Mouse (Mus musculus): ENCODE results near the gene Thpo. TPM values are rescaled to one million over a fixed set of nuclear protein-coding genes. Genes with fewer than 3 reads are reported as not detected.

The Thpo gene
- total and polyA plus RNA-seq, 3 experiments = 0.18 to 0.84 TPM; not detected in 1

DNA sequence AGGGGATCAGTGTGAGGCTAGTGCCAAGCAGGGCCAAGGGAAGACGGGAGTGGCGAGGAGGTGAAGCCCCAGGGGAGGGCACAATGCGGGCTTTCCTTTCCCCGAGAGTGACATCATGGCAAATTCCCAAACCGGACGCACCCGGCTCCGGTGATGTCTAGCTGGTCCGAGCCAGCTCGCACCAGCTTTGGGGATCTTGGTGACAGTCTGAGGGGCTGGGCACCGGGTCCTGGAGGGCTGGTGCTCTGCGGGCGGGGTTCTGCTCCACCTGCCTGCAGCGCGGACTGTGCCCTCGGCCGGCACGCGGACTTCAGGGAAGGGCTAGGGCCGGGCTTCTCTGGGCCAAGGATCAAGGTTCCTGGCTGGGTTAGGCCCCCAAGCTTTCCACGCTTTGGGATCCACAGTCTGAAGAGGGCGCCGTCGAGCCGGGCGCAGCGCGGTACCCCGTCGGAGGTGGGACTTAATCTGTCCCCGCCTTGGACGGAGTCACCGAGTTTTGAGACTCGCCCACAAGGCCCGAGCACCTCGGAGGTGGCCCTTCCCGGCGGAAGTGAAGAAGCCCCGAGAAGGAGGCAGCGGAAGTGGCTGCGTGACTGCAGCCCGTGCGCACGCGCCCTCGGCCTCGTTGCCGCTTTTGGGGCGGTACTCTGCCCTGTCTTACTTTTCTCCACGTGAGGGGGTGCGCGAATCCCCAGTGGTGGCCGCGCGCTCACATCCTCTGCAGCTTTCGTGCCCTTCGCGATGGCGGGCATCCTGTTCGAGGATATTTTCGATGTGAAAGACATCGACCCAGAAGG lies 16.9 kb downstream of the Thpo start, which contains the start of the genes Polr2h and Clcn2:
Gene Polr2h (plus strand): TSS at position 485 of the 797 bp plus-strand sequence.
Gene Clcn2 (minus strand): TSS at position 566 of the 797 bp plus-strand sequence.
- Histone ChIP-seq H3K4me1 (ENCODE audit: control insufficient read depth, insufficient read depth, low read length) (peaks cover 4% of the 10 kb centered on the region), H3K79me2 (replicated peaks; ENCODE audit: control insufficient read depth, insufficient read depth, low read length) (no peaks in the 10 kb centered on the region), H3K27ac (peak within 1 kb of the TSS; percentile 90), H3K36me3 (ENCODE audit: control insufficient read depth, insufficient read depth, low read length) (no peaks in the 10 kb centered on the region), H3K27me3 (ENCODE audit: control insufficient read depth, insufficient read depth, low read length) (no peaks in the 10 kb centered on the region), H3K9ac (ENCODE audit: low read depth, low read length) (peak within 1 kb of the TSS; percentile 76), H3K4me3 (peak within 1 kb of the TSS; percentile 80)
- no peak; the same call in 1 of the 2 replicates for TF ChIP-seq EP300 (IDR thresholded peaks at IDR 0.05; ENCODE audit: insufficient read depth, low read depth, low read length)
- peak; percentile 63 for TF ChIP-seq POLR2A (IDR thresholded peaks at IDR 0.05; ENCODE audit: insufficient read depth, low read depth, low read length)
- TF ChIP-seq CTCF (IDR thresholded peaks at IDR 0.05) = peak; percentile 87
- intact Hi-C loops (cut with DNase I) = loop anchor here (2.0 to 5.0 kb wide), 3 partner anchors 45 to 220 kb away; partner anchors contain the start of genes Abcf3 and Eif2b5
- DNase-seq = peak; percentile 98
- WGBS = under 1% methylated on average over 62 of the region's 62 CpGs

DNA sequence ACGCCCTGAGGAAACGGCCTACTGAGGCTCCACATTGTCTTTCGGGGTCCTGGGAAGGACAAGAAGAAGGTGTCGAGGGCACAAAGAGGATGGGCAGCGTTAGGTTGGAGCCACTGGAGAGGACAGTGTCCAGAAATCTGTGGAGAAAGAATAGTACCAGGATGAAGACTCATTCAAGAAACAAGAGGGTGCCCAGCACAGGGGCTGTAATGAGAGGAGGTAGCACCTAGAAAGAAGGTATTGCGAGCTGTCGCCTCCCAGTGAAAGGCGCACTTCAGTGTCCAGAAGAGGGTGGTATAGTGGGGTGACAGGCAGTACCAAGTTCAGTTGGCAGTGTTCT lies 17.5 kb downstream of the Thpo start:
- peak; percentile 39; the same call in 1 of the 2 replicates for TF ChIP-seq POLR2A (IDR thresholded peaks at IDR 0.05; ENCODE audit: insufficient read depth, low read depth, low read length)
- no peak for TF ChIP-seq CTCF (IDR thresholded peaks at IDR 0.05)
- H3K27ac ChIP-seq = peak overlapping the region; percentile 90
- peak overlapping the region; percentile 69 for H3K9ac ChIP-seq (ENCODE audit: low read depth, low read length)
- H3K27me3 ChIP-seq (ENCODE audit: control insufficient read depth, insufficient read depth, low read length) = no peaks in the 10 kb centered on the region
- no peaks in the 10 kb centered on the region for H3K79me2 ChIP-seq (replicated peaks; ENCODE audit: control insufficient read depth, insufficient read depth, low read length)
- WGBS = 2% methylated on average over 8 of the region's 8 CpGs
- no peaks in the 10 kb centered on the region for H3K36me3 ChIP-seq (ENCODE audit: control insufficient read depth, insufficient read depth, low read length)
- H3K4me1 ChIP-seq (ENCODE audit: control insufficient read depth, insufficient read depth, low read length) = peaks cover 4% of the 10 kb centered on the region
- H3K4me3 ChIP-seq = peak overlapping the region; percentile 80
- no peak for DNase-seq
- intact Hi-C loops (cut with DNase I) = loop anchor here (2.0 to 5.0 kb wide), 3 partner anchors 44 to 220 kb away; partner anchors contain the start of genes Abcf3 and Eif2b5

DNA sequence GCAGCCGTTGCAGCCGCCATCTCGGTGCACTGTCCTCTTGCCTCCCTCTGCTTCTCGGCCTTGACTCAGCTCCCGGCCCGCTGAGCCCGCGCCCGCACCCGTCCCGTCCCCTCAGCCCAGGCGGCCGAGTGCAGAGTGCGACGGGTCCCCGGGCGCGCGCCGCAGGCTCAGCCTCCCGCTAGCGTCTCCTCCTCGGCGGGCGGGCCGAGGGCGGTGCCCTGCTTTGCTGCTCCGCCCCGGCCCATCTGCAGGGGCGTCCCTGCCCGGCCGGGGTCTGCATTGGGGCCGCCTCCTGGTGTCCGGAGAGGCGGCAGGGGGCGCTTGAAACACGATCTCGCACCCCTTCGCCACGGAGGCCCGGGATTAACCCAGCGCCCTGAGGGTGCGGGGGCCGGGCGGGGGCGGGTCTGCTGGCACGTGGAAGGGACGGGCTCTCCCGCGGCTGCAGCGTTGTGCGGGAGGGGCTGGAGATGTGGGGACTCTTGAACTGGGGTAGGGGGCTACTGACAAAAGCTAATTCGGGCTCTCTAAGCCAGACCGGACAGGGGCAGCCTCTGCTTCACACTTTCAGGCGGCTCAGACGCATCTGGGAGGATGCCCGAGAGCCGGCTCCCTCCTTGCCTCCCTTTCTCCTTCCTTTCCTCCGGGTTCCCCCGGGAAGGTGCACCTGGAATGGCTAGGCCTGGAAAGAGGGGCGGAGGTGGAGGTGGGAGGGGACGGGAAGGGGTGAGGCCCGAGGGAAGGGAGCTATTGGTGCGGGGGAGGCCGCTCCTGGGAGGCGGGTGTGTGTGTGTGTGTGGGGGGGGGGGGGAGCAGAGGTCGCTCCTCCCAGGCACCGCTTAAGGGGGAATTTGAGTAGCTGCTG lies 18.1 kb downstream of the Thpo start:
- Histone ChIP-seq H3K27ac (peak overlapping the region; percentile 90), H3K4me1 (ENCODE audit: control insufficient read depth, insufficient read depth, low read length) (peaks cover 4% of the 10 kb centered on the region), H3K79me2 (replicated peaks; ENCODE audit: control insufficient read depth, insufficient read depth, low read length) (no peaks in the 10 kb centered on the region), H3K4me3 (peak overlapping the region; percentile 80), H3K9ac (ENCODE audit: low read depth, low read length) (peak overlapping the region; percentile 72), H3K36me3 (ENCODE audit: control insufficient read depth, insufficient read depth, low read length) (no peaks in the 10 kb centered on the region), H3K27me3 (ENCODE audit: control insufficient read depth, insufficient read depth, low read length) (no peaks in the 10 kb centered on the region)
- DNase-seq = peak; percentile 88 to 89
- intact Hi-C loops (cut with DNase I) = loop anchor here (2.0 to 5.0 kb wide), 3 partner anchors 43 to 219 kb away; partner anchors contain the start of genes Abcf3 and Eif2b5
- under 1% methylated on average over 68 of the region's 68 CpGs for WGBS
- TF ChIP-seq POLR2A (IDR thresholded peaks at IDR 0.05; ENCODE audit: insufficient read depth, low read depth, low read length) (no peak), EP300 (IDR thresholded peaks at IDR 0.05; ENCODE audit: insufficient read depth, low read depth, low read length) (no peak), CTCF (IDR thresholded peaks at IDR 0.05) (peak; percentile 42)

DNA sequence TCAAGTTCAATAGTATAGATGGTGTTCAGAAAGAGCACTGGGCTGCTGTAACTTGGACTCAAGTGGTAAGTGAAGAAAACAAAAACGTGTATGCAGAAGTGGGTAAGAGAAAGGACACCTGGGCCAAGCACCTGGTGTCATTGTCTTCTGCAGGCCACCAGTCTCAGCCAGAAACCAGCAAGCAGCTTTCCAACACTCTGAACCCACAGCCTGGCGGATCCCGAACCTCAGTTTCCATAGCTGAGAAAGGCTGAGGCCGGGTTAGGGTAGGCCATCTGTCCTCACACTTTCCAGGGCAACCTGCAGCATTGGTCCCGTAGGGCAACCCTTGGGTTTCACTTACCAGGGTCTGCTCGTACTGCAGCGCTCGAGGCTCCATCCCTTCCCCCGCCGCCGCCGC lies 18.7 kb downstream of the Thpo start:
- Histone ChIP-seq H3K36me3 (ENCODE audit: control insufficient read depth, insufficient read depth, low read length) (no peaks in the 10 kb centered on the region), H3K4me1 (ENCODE audit: control insufficient read depth, insufficient read depth, low read length) (peaks cover 4% of the 10 kb centered on the region), H3K27ac (peak overlapping the region; percentile 31; the same call in 1 of the 2 replicates), H3K79me2 (replicated peaks; ENCODE audit: control insufficient read depth, insufficient read depth, low read length) (no peaks in the 10 kb centered on the region), H3K4me3 (peak overlapping the region; percentile 80), H3K9ac (ENCODE audit: low read depth, low read length) (peak overlapping the region; percentile 72), H3K27me3 (ENCODE audit: control insufficient read depth, insufficient read depth, low read length) (no peaks in the 10 kb centered on the region)
- TF ChIP-seq CTCF (IDR thresholded peaks at IDR 0.05) (no peak), EP300 (IDR thresholded peaks at IDR 0.05; ENCODE audit: insufficient read depth, low read depth, low read length) (no peak), POLR2A (IDR thresholded peaks at IDR 0.05; ENCODE audit: insufficient read depth, low read depth, low read length) (no peak)
- WGBS = 7% methylated on average over 12 of the region's 12 CpGs
- DNase-seq = no peak
- intact Hi-C loops (cut with DNase I) = loop anchor here (5.0 kb wide), 2 partner anchors 168 to 218 kb away; partner anchors contain the start of genes Abcf3 and Eif2b5

DNA sequence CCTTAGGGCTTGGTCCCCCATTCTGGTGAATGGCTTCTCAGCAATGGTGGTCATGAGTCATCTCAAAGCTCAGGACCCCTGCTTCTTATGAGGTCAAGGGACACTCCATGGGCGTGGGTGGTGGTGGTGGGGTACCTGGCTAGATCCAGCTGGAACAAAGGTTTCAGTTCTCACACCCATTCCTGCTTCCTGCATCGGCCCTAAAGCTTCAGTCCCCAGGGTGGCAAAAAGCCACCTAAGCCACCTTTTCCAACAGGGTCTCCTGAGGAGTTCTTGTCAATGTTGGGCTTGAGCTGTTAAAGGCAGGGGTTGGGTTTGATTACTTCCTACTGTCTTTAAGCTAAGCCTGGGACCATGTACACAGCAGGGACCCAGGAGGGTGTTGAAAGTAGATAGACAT lies 19.1 kb downstream of the Thpo start:
- H3K4me3 ChIP-seq = no peak overlapping the region
- peaks cover 4% of the 10 kb centered on the region for H3K4me1 ChIP-seq (ENCODE audit: control insufficient read depth, insufficient read depth, low read length)
- H3K9ac ChIP-seq (ENCODE audit: low read depth, low read length) = no peak overlapping the region
- H3K27me3 ChIP-seq (ENCODE audit: control insufficient read depth, insufficient read depth, low read length) = no peaks in the 10 kb centered on the region
- peak in 1 of 2 experiments; percentile 3 for DNase-seq
- no peak overlapping the region for H3K27ac ChIP-seq
- no peaks in the 10 kb centered on the region for H3K36me3 ChIP-seq (ENCODE audit: control insufficient read depth, insufficient read depth, low read length)
- TF ChIP-seq POLR2A (IDR thresholded peaks at IDR 0.05; ENCODE audit: insufficient read depth, low read depth, low read length) (no peak), EP300 (IDR thresholded peaks at IDR 0.05; ENCODE audit: insufficient read depth, low read depth, low read length) (no peak), CTCF (IDR thresholded peaks at IDR 0.05) (no peak)
- no peaks in the 10 kb centered on the region for H3K79me2 ChIP-seq (replicated peaks; ENCODE audit: control insufficient read depth, insufficient read depth, low read length)
- WGBS = 68% methylated on average over 2 of the region's 2 CpGs
- intact Hi-C loops (cut with DNase I) = loop anchor here (5.0 kb wide), 2 partner anchors 168 to 218 kb away; partner anchors contain the start of genes Abcf3 and Eif2b5
